Mouse (Mus musculus) lung, adult 18-20 months (tissue): ENCODE results near the gene Clnk.
"Not testable (repeated sequence)": the region's sequence is repeated elsewhere in the genome, so short reads cannot be mapped to it uniquely, and the experiment has no call there.

Source experiments
- DNase-seq, 2 experiments: peaks; one replicate each; pipeline ENCODE4 v3.0.0; 2022; ENCODE audit warnings: mixed read lengths in 2 of 2

The Clnk gene

GRCm38 (mm10) chr5:38876622-38877021 is at the start of gene Clnk:
TSS of gene Clnk (minus strand) at chr5:38876812.
- DNase-seq: no peak

GRCm38 (mm10) chr5:38905271-38905670 is 28.7 kb upstream of the Clnk start:
- no peak for DNase-seq

- DNase-seq: no peak
Measured at GRCm38 (mm10) chr5:38904528-38905044, 28.0 kb upstream of the Clnk start.

- no peak for DNase-seq
Measured at GRCm38 (mm10) chr5:38902889-38903288, 26.3 kb upstream of the Clnk start.

GRCm38 (mm10) chr5:38899051-38899450 is 22.4 kb upstream of the Clnk start:
- no peak for DNase-seq

- DNase-seq: no peak
Measured at GRCm38 (mm10) chr5:38888646-38889045, 12.0 kb upstream of the Clnk start.

GRCm38 (mm10) chr5:38886623-38887275 is 10.1 kb upstream of the Clnk start:
- DNase-seq: no peak

- DNase-seq: not testable (repeated sequence)
Measured at GRCm38 (mm10) chr5:38882635-38883034, 6.0 kb upstream of the Clnk start.

- no peak for DNase-seq
Measured at GRCm38 (mm10) chr5:38881728-38882620, 5.4 kb upstream of the Clnk start.

GRCm38 (mm10) chr5:38881416-38881727 is 4.8 kb upstream of the Clnk start:
- no peak for DNase-seq

- DNase-seq: no peak
Measured at GRCm38 (mm10) chr5:38879989-38880706, 3.5 kb upstream of the Clnk start.

GRCm38 (mm10) chr5:38875403-38875802 is 1.2 kb downstream of the Clnk start:
- no peak for DNase-seq

- no peak for DNase-seq
Measured at GRCm38 (mm10) chr5:38874931-38875330, 1.7 kb downstream of the Clnk start.

GRCm38 (mm10) chr5:38872906-38873305 is 3.7 kb downstream of the Clnk start:
- no peak for DNase-seq

GRCm38 (mm10) chr5:38871591-38871990 is 5.0 kb downstream of the Clnk start:
- DNase-seq: no peak

GRCm38 (mm10) chr5:38870485-38870884 is 6.1 kb downstream of the Clnk start:
- DNase-seq: no peak

- no peak for DNase-seq
Measured at GRCm38 (mm10) chr5:38869976-38870375, 6.6 kb downstream of the Clnk start.

- no peak for DNase-seq
Measured at GRCm38 (mm10) chr5:38864624-38865023, 12.0 kb downstream of the Clnk start.

GRCm38 (mm10) chr5:38863029-38863428 is 13.6 kb downstream of the Clnk start:
- no peak for DNase-seq

- no peak for DNase-seq
Measured at GRCm38 (mm10) chr5:38862288-38862985, 14.2 kb downstream of the Clnk start.

GRCm38 (mm10) chr5:38858015-38858721 is 18.4 kb downstream of the Clnk start:
- DNase-seq: no peak

- no peak for DNase-seq
Measured at GRCm38 (mm10) chr5:38857591-38857990, 19.0 kb downstream of the Clnk start.
